Mouse (Mus musculus): Measurements from ENCODE around the gene Nkg7. TPM values are rescaled to one million over a fixed set of nuclear protein-coding genes. Genes with fewer than 3 reads are reported as not detected.

Nkg7 gene
- polyA plus RNA-seq, 1 experiment from 2014 or later: not detected

GRCm38 (mm10) chr7:43452609-43453008 is 15.7 kb downstream of the Nkg7 start:
- Histone ChIP-seq H3K36me3 (peaks cover 63% of the 10 kb centered on the region), H3K9me3 (replicated peaks) (no peaks in the 10 kb centered on the region), H3K4me3 (no peak overlapping the region), H3K27me3 (ENCODE audit: low read depth, poor library complexity, severe bottlenecking) (no peaks in the 10 kb centered on the region), H3K4me1 (no peaks in the 10 kb centered on the region), H3K27ac (replicated peaks) (no peak overlapping the region)
- WGBS: 46% methylated on average over 4 of the region's 4 CpGs
- DNase-seq (ENCODE audit: low spot score): no peak

- 93% methylated on average over 14 of the region's 14 CpGs for WGBS
- no peak for DNase-seq (ENCODE audit: low spot score)
- no peak overlapping the region for H3K4me3 ChIP-seq
Measured at GRCm38 (mm10) chr7:43453599-43454355, 16.9 kb downstream of the Nkg7 start.

GRCm38 (mm10) chr7:43454371-43454770 is 17.5 kb downstream of the Nkg7 start:
- peaks cover 67% of the 10 kb centered on the region for H3K36me3 ChIP-seq

More at GRCm38 (mm10) chr7:43453599-43454355, 16.9 kb downstream of the Nkg7 start:
- Histone ChIP-seq H3K27me3 (ENCODE audit: low read depth, poor library complexity, severe bottlenecking) (no peaks in the 10 kb centered on the region), H3K4me1 (no peaks in the 10 kb centered on the region), H3K9me3 (replicated peaks) (no peaks in the 10 kb centered on the region), H3K36me3 (peaks cover 67% of the 10 kb centered on the region), H3K27ac (replicated peaks) (no peak overlapping the region)

GRCm38 (mm10) chr7:43462851-43463250 is 26.0 kb downstream of the Nkg7 start, which contains the start of gene Vsig10l:
TSS of gene Vsig10l (plus strand) at chr7:43463151.
- 82% methylated on average over 4 of the region's 4 CpGs for WGBS
- Histone ChIP-seq H3K27ac (replicated peaks) (no peak within 1 kb of the TSS), H3K27me3 (ENCODE audit: low read depth, poor library complexity, severe bottlenecking) (peaks cover 49% of the 10 kb centered on the region), H3K4me1 (peaks cover 20% of the 10 kb centered on the region), H3K4me3 (no peak within 1 kb of the TSS), H3K36me3 (peaks cover 2% of the 10 kb centered on the region; the same call in 1 of the 2 replicates), H3K9me3 (replicated peaks) (no peaks in the 10 kb centered on the region)
- no peak for DNase-seq (ENCODE audit: low spot score)

More at GRCm38 (mm10) chr7:43454371-43454770, 17.5 kb downstream of the Nkg7 start:
- Histone ChIP-seq H3K4me1 (no peaks in the 10 kb centered on the region), H3K27me3 (ENCODE audit: low read depth, poor library complexity, severe bottlenecking) (no peaks in the 10 kb centered on the region), H3K4me3 (no peak overlapping the region), H3K27ac (replicated peaks) (no peak overlapping the region), H3K9me3 (replicated peaks) (no peaks in the 10 kb centered on the region)
- WGBS: 90% methylated on average over 6 of the region's 6 CpGs
- no peak for DNase-seq (ENCODE audit: low spot score)

GRCm38 (mm10) chr7:43463976-43464375 is 27.1 kb downstream of the Nkg7 start:
- no peak for DNase-seq (ENCODE audit: low spot score)
- WGBS: 88% methylated on average over 7 of the region's 7 CpGs

GRCm38 (mm10) chr7:43464864-43465343 is 28.0 kb downstream of the Nkg7 start:
- Histone ChIP-seq H3K4me1 (peaks cover 20% of the 10 kb centered on the region), H3K27me3 (ENCODE audit: low read depth, poor library complexity, severe bottlenecking) (peaks cover 55% of the 10 kb centered on the region), H3K36me3 (no peaks in the 10 kb centered on the region), H3K9me3 (replicated peaks) (no peaks in the 10 kb centered on the region), H3K27ac (replicated peaks) (peak overlapping the region; percentile 43; the same call in 1 of the 2 replicates), H3K4me3 (peak overlapping the region; percentile 62)
- DNase-seq (ENCODE audit: low spot score): no peak
- WGBS: 8% methylated on average over 35 of the region's 35 CpGs

More at GRCm38 (mm10) chr7:43463976-43464375, 27.1 kb downstream of the Nkg7 start:
- H3K27me3 ChIP-seq (ENCODE audit: low read depth, poor library complexity, severe bottlenecking): peaks cover 55% of the 10 kb centered on the region
- peaks cover 20% of the 10 kb centered on the region for H3K4me1 ChIP-seq
- no peaks in the 10 kb centered on the region for H3K9me3 ChIP-seq (replicated peaks)
- H3K36me3 ChIP-seq: no peaks in the 10 kb centered on the region
- no peak overlapping the region for H3K4me3 ChIP-seq
- H3K27ac ChIP-seq (replicated peaks): no peak overlapping the region

- peak overlapping the region; percentile 62 for H3K4me3 ChIP-seq
- WGBS: 1% methylated on average over 33 of the region's 33 CpGs
- H3K4me1 ChIP-seq: peaks cover 20% of the 10 kb centered on the region
- no peaks in the 10 kb centered on the region for H3K36me3 ChIP-seq
- peaks cover 55% of the 10 kb centered on the region for H3K27me3 ChIP-seq (ENCODE audit: low read depth, poor library complexity, severe bottlenecking)
- no peaks in the 10 kb centered on the region for H3K9me3 ChIP-seq (replicated peaks)
- DNase-seq (ENCODE audit: low spot score): peak; percentile 87
- peak overlapping the region; percentile 55; the same call in 1 of the 2 replicates for H3K27ac ChIP-seq (replicated peaks)
Measured at GRCm38 (mm10) chr7:43465344-43466098, 28.6 kb downstream of the Nkg7 start.

- H3K9me3 ChIP-seq (replicated peaks): no peaks in the 10 kb centered on the region
- H3K4me3 ChIP-seq: peak overlapping the region; percentile 62
- 1% methylated on average over 33 of the region's 33 CpGs for WGBS
- peaks cover 20% of the 10 kb centered on the region for H3K4me1 ChIP-seq
- peak overlapping the region; percentile 55; the same call in 1 of the 2 replicates for H3K27ac ChIP-seq (replicated peaks)
- peak; percentile 84 for DNase-seq (ENCODE audit: low spot score)
- H3K36me3 ChIP-seq: no peaks in the 10 kb centered on the region
- H3K27me3 ChIP-seq (ENCODE audit: low read depth, poor library complexity, severe bottlenecking): peaks cover 55% of the 10 kb centered on the region
Measured at GRCm38 (mm10) chr7:43466099-43466694, 29.3 kb downstream of the Nkg7 start.

- 43% methylated on average over 8 of the region's 8 CpGs for WGBS
- Histone ChIP-seq H3K27ac (replicated peaks) (no peak overlapping the region), H3K36me3 (0 out of 2 replicates have a peak, but pooled peaks cover 2% of the 10 kb centered on the region), H3K27me3 (ENCODE audit: low read depth, poor library complexity, severe bottlenecking) (peaks cover 43% of the 10 kb centered on the region), H3K9me3 (replicated peaks) (no peaks in the 10 kb centered on the region), H3K4me1 (peaks cover 14% of the 10 kb centered on the region), H3K4me3 (no peak overlapping the region)
- peak; percentile 59 for DNase-seq (ENCODE audit: low spot score)
Measured at GRCm38 (mm10) chr7:43470373-43470772, 33.5 kb downstream of the Nkg7 start.

GRCm38 (mm10) chr7:43475706-43476105 is 38.8 kb downstream of the Nkg7 start:
- Histone ChIP-seq H3K27ac (replicated peaks) (no peak overlapping the region), H3K4me3 (no peak overlapping the region), H3K36me3 (peaks cover 5% of the 10 kb centered on the region; the same call in 1 of the 2 replicates), H3K9me3 (replicated peaks) (no peaks in the 10 kb centered on the region), H3K27me3 (ENCODE audit: low read depth, poor library complexity, severe bottlenecking) (peaks cover 53% of the 10 kb centered on the region), H3K4me1 (peaks cover 18% of the 10 kb centered on the region)
- DNase-seq (ENCODE audit: low spot score): no peak
- 9% methylated on average over 23 of the region's 23 CpGs for WGBS

- WGBS: 8% methylated on average over 13 of the region's 13 CpGs
- H3K4me3 ChIP-seq: peak overlapping the region; percentile 27; the same call in 1 of the 2 replicates
- DNase-seq (ENCODE audit: low spot score): peak; percentile 34
- H3K27ac ChIP-seq (replicated peaks): no peak overlapping the region
- H3K36me3 ChIP-seq: peaks cover 5% of the 10 kb centered on the region; the same call in 1 of the 2 replicates
- H3K27me3 ChIP-seq (ENCODE audit: low read depth, poor library complexity, severe bottlenecking): peaks cover 53% of the 10 kb centered on the region
- H3K9me3 ChIP-seq (replicated peaks): no peaks in the 10 kb centered on the region
- H3K4me1 ChIP-seq: peaks cover 18% of the 10 kb centered on the region
Measured at GRCm38 (mm10) chr7:43476376-43476775, 39.5 kb downstream of the Nkg7 start.

GRCm38 (mm10) chr7:43481191-43481590 is 44.3 kb downstream of the Nkg7 start:
- Histone ChIP-seq H3K9me3 (replicated peaks) (no peaks in the 10 kb centered on the region), H3K27ac (replicated peaks) (no peak overlapping the region), H3K4me1 (peaks cover 9% of the 10 kb centered on the region), H3K27me3 (ENCODE audit: low read depth, poor library complexity, severe bottlenecking) (peaks cover 28% of the 10 kb centered on the region), H3K36me3 (peaks cover 3% of the 10 kb centered on the region; the same call in 1 of the 2 replicates), H3K4me3 (no peak overlapping the region)
- whole genome bisulfite sequencing: 77% methylated on average over 3 of the region's 3 CpGs
- no peak for DNase-seq (ENCODE audit: low spot score)
